Mouse (Mus musculus): ENCODE measurements around the gene Nrxn1.

DNA sequence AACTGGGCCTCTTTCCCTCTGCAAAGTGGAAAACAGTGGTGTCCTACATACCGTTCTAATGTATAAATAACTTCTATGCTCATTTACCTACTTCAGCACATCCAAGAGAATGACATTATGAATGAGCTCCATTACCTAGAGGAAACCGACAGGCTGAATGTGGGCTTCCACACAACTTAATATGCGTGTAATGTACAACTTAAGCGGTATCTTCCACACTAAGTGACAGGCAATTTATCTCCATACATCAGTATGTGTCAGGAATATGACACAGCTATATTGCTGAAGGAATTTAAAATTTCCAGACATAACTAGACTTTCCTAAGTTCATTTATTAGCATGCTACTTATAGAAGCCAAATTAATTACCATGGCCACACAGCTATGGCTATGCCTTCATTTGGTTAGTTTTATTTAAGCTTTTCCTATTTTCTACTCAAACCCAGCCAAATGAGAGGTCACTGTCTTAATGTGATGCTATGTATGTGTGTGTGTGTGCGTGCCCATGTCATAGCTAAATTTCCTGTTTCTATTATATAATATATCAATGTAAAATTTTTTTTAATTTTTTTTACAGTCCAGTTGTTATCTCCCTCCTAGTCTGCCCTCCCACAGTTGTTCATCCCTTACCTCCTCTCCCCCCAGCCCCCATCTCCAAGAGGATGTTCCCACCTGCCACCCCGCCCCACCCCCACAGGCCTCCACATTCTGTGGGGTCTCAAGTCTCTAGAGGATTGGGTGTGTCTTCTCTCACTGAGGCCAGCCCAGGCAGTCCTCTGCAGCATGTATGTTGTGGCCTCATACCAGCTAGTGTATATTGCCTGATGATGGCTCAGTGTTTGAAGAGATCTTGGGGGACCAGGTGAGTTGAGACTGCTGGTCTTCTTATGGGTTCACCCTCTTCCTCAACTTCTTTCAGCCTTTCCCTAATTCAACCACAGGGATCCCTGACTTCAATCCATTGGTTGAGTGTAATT is 186.5 kb downstream of the Nrxn1 start:
- no peak for TF ChIP-seq POLR2A (IDR thresholded peaks at IDR 0.05; ENCODE audit: low read depth, low read length)
- no peak for TF ChIP-seq CTCF (conservative IDR thresholded peaks at IDR 0.05; ENCODE audit: insufficient read depth, insufficient read length, low read depth, low read length)

All from kidney, adult 2 months (tissue).